Mouse (Mus musculus) cortical plate, adult 2 months (tissue): ENCODE measurements around the gene Foxb1.

ENCODE experiments used
- CTCF ChIP-seq: fragments of 200-500 bp; IDR thresholded peaks from 2 replicates; pipeline ENCODE4 v1.5.1; 2011; ENCODE audit warnings: mild to moderate bottlenecking, control low read depth, low read length; ENCODE audit not compliant: insufficient read depth; ENCODE audit errors: extremely low read depth
- POLR2A ChIP-seq: fragments of 200-500 bp; IDR thresholded peaks from 2 replicates; pipeline ENCODE4 v1.6.1; 2011; ENCODE audit warnings: mild to moderate bottlenecking, low read length, control low read depth; ENCODE audit not compliant: insufficient read depth; ENCODE audit errors: extremely low read depth

GRCm38 (mm10) chr9:69765483-69766050, 4.8 kb upstream of the Foxb1 start:
- no peak for TF ChIP-seq POLR2A
- no peak for TF ChIP-seq CTCF
